Mouse (Mus musculus): ENCODE data around the gene Jak2.

GRCm38 (mm10) chr19:29232738-29233137 lies 18.9 kb upstream of the Jak2 start:
- TF ChIP-seq CTCF (IDR thresholded peaks at IDR 0.05; ENCODE audit: extremely low read depth, insufficient read depth, insufficient read length, insufficient replicate concordance) (no peak), POLR2A (IDR thresholded peaks at IDR 0.05; ENCODE audit: low read depth, low read length) (no peak)
